Mouse (Mus musculus) hindbrain, postnatal 0 days (tissue): ENCODE data around the gene Pptc7. TPM values are rescaled to one million over a fixed set of nuclear protein-coding genes. Genes with fewer than 3 reads are reported as not detected.

Experiments
- ATAC-seq: fragments of 200-750 bp; cut with Nextera tagmentation; 2 replicates; pipeline ENCODE4 v1.8.0; 2017; ENCODE audit warnings: mild to moderate bottlenecking, moderate TSS enrichment, moderate library complexity
- DNase-seq: peaks from one replicate; pipeline ENCODE4 v3.0.0-alpha.2; 2015; ENCODE audit warnings: low spot score
- H3K27ac ChIP-seq: fragments of 300-500 bp; sonication (generic); 2 replicates; pipeline ENCODE4 v1.5.1; 2014; ENCODE audit warnings: mild to moderate bottlenecking
- H3K27me3 ChIP-seq: fragments of 300-500 bp; sonication (generic); 2 replicates; pipeline ENCODE4 v1.6.1; 2014; ENCODE audit warnings: low read length, mixed read lengths; ENCODE audit not compliant: insufficient read depth
- H3K36me3 ChIP-seq: fragments of 300-500 bp; sonication (generic); 2 replicates; pipeline ENCODE4 v1.6.1; 2014; ENCODE audit warnings: low read length, mixed read lengths; ENCODE audit not compliant: insufficient read depth
- H3K4me1 ChIP-seq: fragments of 300-500 bp; sonication (generic); 2 replicates; pipeline ENCODE4 v1.6.1; 2014; ENCODE audit warnings: antibody characterized with exemption, low read length, mixed read lengths; ENCODE audit not compliant: insufficient read depth
- H3K4me2 ChIP-seq: fragments of 300-500 bp; sonication (generic); 2 replicates; pipeline ENCODE4 v1.6.1; 2014; ENCODE audit warnings: low read depth, mild to moderate bottlenecking, low read length, moderate library complexity, mixed read lengths
- H3K4me3 ChIP-seq: fragments of 300-500 bp; sonication (generic); 2 replicates; pipeline ENCODE4 v1.5.1; 2014; ENCODE audit warnings: low read length
- H3K9ac ChIP-seq: fragments of 300-500 bp; sonication (generic); replicated peaks from 2 replicates; pipeline ENCODE4 v1.6.1; 2014; ENCODE audit warnings: mild to moderate bottlenecking, low read length, moderate library complexity, mixed read lengths
- H3K9me3 ChIP-seq: fragments of 300-500 bp; sonication (generic); 2 replicates; pipeline ENCODE4 v1.6.1; 2016; ENCODE audit warnings: low read length, mixed read lengths
- CTCF ChIP-seq: IDR thresholded peaks from 2 replicates; pipeline ENCODE4 v1.5.1; 2016; ENCODE audit warnings: antibody characterized with exemption, control low read depth, low read depth
- WGBS: fragments of 180-500 bp; shearing (Covaris S2); extraction: QIAGEN DNeasy Blood & Tissue Kit; methylation state at CpG from one replicate; pipeline ENCODE4 v1.1.7; 2014; 5-methylcytosine and 5-hydroxymethylcytosine counted together
- polyA plus RNA-seq: library from polyadenylated mRNA; unstranded; fragments of >200 nt; fragmentation: Nextera tagmentation; extraction: Ambion mirVana; gene quantifications from 2 replicates; pipeline ENCODE4 v1.2.1, GENCODE M21; 2015
- total RNA-seq: library from RNA; depleted of rRNA; stranded (reverse); fragments of >200 nt; gene quantifications from 2 replicates; pipeline ENCODE4 v1.2.3, GENCODE M21; 2014; rRNA removed

Pptc7 gene
- total and polyA plus RNA-seq, 2 experiments from 2014 or later, result 7.2 to 18.7 TPM

GRCm38 (mm10) chr5:122372878-122373277, 88.7 kb downstream of the Pptc7 start:
- Histone ChIP-seq H3K4me1 (peaks cover 4% of the 10 kb centered on the region; the same call in 1 of the 2 replicates), H3K4me2 (peak overlapping the region; percentile 70), H3K27ac (peak overlapping the region; percentile 97), H3K4me3 (peak overlapping the region; percentile 75), H3K27me3 (no peaks in the 10 kb centered on the region), H3K9ac (peak overlapping the region; percentile 83), H3K9me3 (no peaks in the 10 kb centered on the region), H3K36me3 (peaks cover 18% of the 10 kb centered on the region)
- no peak for TF ChIP-seq CTCF
- WGBS, result 3% methylated on average over 5 of the region's 5 CpGs
- ATAC-seq, result no peak
- no peak for DNase-seq

Other genes starting within 250 kb of the Pptc7 start
- gene Cux2, start 234.3 kb upstream of the Pptc7 start, total RNA-seq, result 35.4 and 46.6 TPM in 2 replicates
- gene Cux2, start 234.3 kb upstream of the Pptc7 start, polyA plus RNA-seq, result 15.2 and 16.6 TPM in 2 replicates
- not detected in 2 replicates for gene Myl2, start 183.4 kb upstream of the Pptc7 start, total RNA-seq
- 2.4 and 3.0 TPM in 2 replicates for gene Myl2, start 183.4 kb upstream of the Pptc7 start, polyA plus RNA-seq
- gene Ccdc63, start 143.5 kb upstream of the Pptc7 start, total RNA-seq, result 0.04 and 0.16 TPM in 2 replicates
- gene Ccdc63, start 143.5 kb upstream of the Pptc7 start, polyA plus RNA-seq, result 0.23 TPM in 1 of 2 replicates, not detected in the other
- gene Ppp1cc, start 126.1 kb upstream of the Pptc7 start, total RNA-seq, result 205 and 207 TPM in 2 replicates
- gene Ppp1cc, start 126.1 kb upstream of the Pptc7 start, polyA plus RNA-seq, result 177 and 184 TPM in 2 replicates
- gene Hvcn1, start 77.6 kb upstream of the Pptc7 start, total RNA-seq, result 1.7 and 2.2 TPM in 2 replicates
- gene Hvcn1, start 77.6 kb upstream of the Pptc7 start, polyA plus RNA-seq, result 0.94 and 1.1 TPM in 2 replicates
- 30.3 and 30.6 TPM in 2 replicates for gene Tctn1, start 19.9 kb upstream of the Pptc7 start, total RNA-seq
- 6.5 TPM in 2 replicates for gene Tctn1, start 19.9 kb upstream of the Pptc7 start, polyA plus RNA-seq
- 5.1 and 8.3 TPM in 2 replicates for gene Rad9b, start 69.9 kb downstream of the Pptc7 start, total RNA-seq
- gene Rad9b, start 69.9 kb downstream of the Pptc7 start, polyA plus RNA-seq, result 14.0 and 15.0 TPM in 2 replicates
- 90.5 and 111 TPM in 2 replicates for gene Vps29, start 70.0 kb downstream of the Pptc7 start, total RNA-seq
- 344 and 353 TPM in 2 replicates for gene Vps29, start 70.0 kb downstream of the Pptc7 start, polyA plus RNA-seq
- gene Gpn3, start 87.5 kb downstream of the Pptc7 start, total RNA-seq, result 19.5 and 49.9 TPM in 2 replicates
- gene Gpn3, start 87.5 kb downstream of the Pptc7 start, polyA plus RNA-seq, result 43.0 and 44.3 TPM in 2 replicates
- 107 and 121 TPM in 2 replicates for gene Fam216a, start 88.0 kb downstream of the Pptc7 start, total RNA-seq
- 138 and 140 TPM in 2 replicates for gene Fam216a, start 88.0 kb downstream of the Pptc7 start, polyA plus RNA-seq
- gene Arpc3, start 107.5 kb downstream of the Pptc7 start, total RNA-seq, result 141 and 163 TPM in 2 replicates
- gene Arpc3, start 107.5 kb downstream of the Pptc7 start, polyA plus RNA-seq, result 133 and 144 TPM in 2 replicates
- 26.1 and 32.0 TPM in 2 replicates for gene Anapc7, start 137.3 kb downstream of the Pptc7 start, total RNA-seq
- 44.0 and 44.6 TPM in 2 replicates for gene Anapc7, start 137.3 kb downstream of the Pptc7 start, polyA plus RNA-seq
- 200 and 204 TPM in 2 replicates for gene Atp2a2, start 217.9 kb downstream of the Pptc7 start, total RNA-seq
- 46.2 and 47.4 TPM in 2 replicates for gene Atp2a2, start 217.9 kb downstream of the Pptc7 start, polyA plus RNA-seq